Mouse (Mus musculus) ES-Bruce4 (cell line): Measurements from ENCODE around the gene Olfr450. TPM values are rescaled to one million over a fixed set of nuclear protein-coding genes. Genes with fewer than 3 reads are reported as not detected.

ENCODE experiments used
- H3K27ac ChIP-seq: 2 replicates; pipeline ENCODE4 v1.5.1; 2012; ENCODE audit warnings: low read length, inconsistent platforms; ENCODE audit not compliant: insufficient read depth
- H3K27me3 ChIP-seq: 2 replicates; pipeline ENCODE4 v1.6.1; 2012; ENCODE audit warnings: mild to moderate bottlenecking, low read length, inconsistent platforms; ENCODE audit not compliant: control insufficient read depth, poor library complexity, insufficient read depth, severe bottlenecking
- H3K36me3 ChIP-seq: 2 replicates; pipeline ENCODE4 v1.6.1; 2012; ENCODE audit warnings: inconsistent platforms, mild to moderate bottlenecking, low read length, moderate library complexity; ENCODE audit not compliant: control insufficient read depth, poor library complexity, insufficient read depth, severe bottlenecking
- H3K4me1 ChIP-seq: one replicate; pipeline ENCODE4 v1.8.1; 2011; ENCODE audit warnings: low read length; ENCODE audit not compliant: control insufficient read depth, insufficient read depth
- H3K4me3 ChIP-seq: 2 replicates; pipeline ENCODE4 v1.5.1; 2011; ENCODE audit warnings: low read depth, mild to moderate bottlenecking, low read length
- H3K9ac ChIP-seq: 2 replicates; pipeline ENCODE4 v1.6.1; 2012; ENCODE audit warnings: low read depth, mild to moderate bottlenecking, inconsistent platforms; ENCODE audit not compliant: poor library complexity, severe bottlenecking
- H3K9me3 ChIP-seq: replicated peaks from 2 replicates; pipeline ENCODE4 v1.6.1; 2012; ENCODE audit warnings: mild to moderate bottlenecking, low read length, inconsistent platforms; ENCODE audit not compliant: control insufficient read depth, poor library complexity, insufficient read depth, severe bottlenecking
- CTCF ChIP-seq: IDR thresholded peaks from one replicate; pipeline ENCODE4 v1.8.1; 2011; ENCODE audit warnings: low read depth, low read length
- EP300 ChIP-seq: IDR thresholded peaks from 2 replicates; pipeline ENCODE4 v1.6.1; 2011; ENCODE audit warnings: low read depth, low read length; ENCODE audit not compliant: insufficient read depth
- POLR2A ChIP-seq: IDR thresholded peaks from one replicate; pipeline ENCODE4 v1.8.1; 2011; ENCODE audit warnings: low read length; ENCODE audit not compliant: insufficient read depth
- polyA plus RNA-seq: library from polyadenylated mRNA; stranded (reverse); fragments of >200 nt; gene quantifications from 2 replicates; pipeline ENCODE4 v1.2.4, GENCODE M21; 2011; ENCODE audit warnings: low read depth; ENCODE audit not compliant: missing spikeins, insufficient read depth, insufficient read length

The Olfr450 gene
- not detected in 2 replicates for polyA plus RNA-seq

DNA sequence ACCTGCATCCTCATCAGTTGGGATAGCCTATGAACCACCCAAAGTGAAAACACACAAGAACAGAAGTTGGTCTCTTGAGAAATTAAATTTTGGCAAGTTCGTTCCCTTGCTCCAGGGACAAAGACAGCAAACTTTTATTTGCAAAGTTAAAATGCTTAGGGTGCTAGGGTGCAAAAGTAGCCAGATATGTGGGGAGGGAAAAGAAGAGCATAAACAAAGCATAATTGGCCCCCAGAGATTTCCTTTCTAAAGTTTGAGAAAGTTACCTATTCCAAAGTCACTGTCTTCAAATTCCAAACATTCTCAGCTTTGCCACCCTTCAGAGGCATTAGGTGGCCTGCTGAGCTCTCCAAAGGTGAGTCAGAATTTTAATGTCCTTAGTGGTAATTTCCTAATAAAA is at the start of gene Olfr450:
TSS of gene Olfr450 (plus strand) at position 301 of the 400 bp plus-strand sequence.
- Histone ChIP-seq H3K27ac (no peak within 1 kb of the TSS), H3K27me3 (no peaks in the 10 kb centered on the region), H3K4me1 (no peaks in the 10 kb centered on the region), H3K9me3 (no peaks in the 10 kb centered on the region), H3K4me3 (no peak within 1 kb of the TSS), H3K36me3 (no peaks in the 10 kb centered on the region), H3K9ac (no peak within 1 kb of the TSS)
- TF ChIP-seq POLR2A = no peak
- no peak for TF ChIP-seq CTCF
- TF ChIP-seq EP300 = no peak

GRCm38 (mm10) chr6:42777066-42777465 is 34.7 kb upstream of the Olfr450 start:
- H3K4me3 ChIP-seq = no peak overlapping the region
- no peaks in the 10 kb centered on the region for H3K9me3 ChIP-seq
- no peak for TF ChIP-seq EP300
- TF ChIP-seq CTCF = no peak
- TF ChIP-seq POLR2A = no peak

GRCm38 (mm10) chr6:42784793-42785192 is 26.9 kb upstream of the Olfr450 start, which contains the start of gene Olfr452:
Olfr452 (plus strand) TSS chr6:42785093.
- no peaks in the 10 kb centered on the region for H3K36me3 ChIP-seq
- TF ChIP-seq CTCF = no peak
- no peak within 1 kb of the TSS for H3K27ac ChIP-seq
- H3K4me1 ChIP-seq = no peaks in the 10 kb centered on the region
- no peak within 1 kb of the TSS for H3K4me3 ChIP-seq
- no peaks in the 10 kb centered on the region for H3K9me3 ChIP-seq
- H3K9ac ChIP-seq = no peak within 1 kb of the TSS
- H3K27me3 ChIP-seq = no peaks in the 10 kb centered on the region; the same call in 1 of the 2 replicates

More at GRCm38 (mm10) chr6:42777066-42777465, 34.7 kb upstream of the Olfr450 start:
- no peaks in the 10 kb centered on the region for H3K36me3 ChIP-seq
- H3K4me1 ChIP-seq = no peaks in the 10 kb centered on the region
- H3K27ac ChIP-seq = no peak overlapping the region
- no peak overlapping the region for H3K9ac ChIP-seq
- no peaks in the 10 kb centered on the region for H3K27me3 ChIP-seq

DNA sequence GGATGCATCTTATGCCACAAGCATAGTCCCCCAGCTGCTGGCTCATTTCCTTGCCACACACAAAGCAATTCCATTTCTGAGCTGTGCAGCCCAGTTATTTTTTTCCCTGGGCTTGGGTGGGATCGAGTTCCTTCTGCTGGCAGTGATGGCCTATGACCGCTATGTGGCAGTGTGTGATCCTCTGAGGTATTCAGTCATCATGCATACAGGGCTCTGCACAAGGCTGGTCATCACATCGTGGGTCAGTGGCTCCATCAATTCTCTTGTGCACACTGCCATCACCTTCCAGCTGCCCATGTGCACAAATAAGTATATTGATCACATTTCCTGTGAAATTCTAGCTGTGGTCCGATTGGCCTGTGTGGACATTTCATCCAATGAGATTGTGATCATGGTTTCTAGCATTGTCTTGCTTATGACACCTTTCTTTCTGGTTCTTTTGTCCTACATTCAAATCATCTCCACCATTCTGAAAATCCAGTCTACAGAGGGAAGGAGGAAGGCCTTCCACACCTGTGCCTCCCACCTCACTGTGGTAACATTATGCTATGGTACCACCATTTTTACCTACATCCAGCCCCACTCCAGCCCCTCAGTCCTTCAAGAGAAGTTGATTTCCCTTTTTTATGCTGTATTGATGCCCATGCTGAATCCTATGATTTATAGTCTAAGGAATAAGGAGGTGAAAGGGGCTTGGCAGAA is 21.3 kb upstream of the Olfr450 start:
- H3K4me3 ChIP-seq = no peak overlapping the region

DNA sequence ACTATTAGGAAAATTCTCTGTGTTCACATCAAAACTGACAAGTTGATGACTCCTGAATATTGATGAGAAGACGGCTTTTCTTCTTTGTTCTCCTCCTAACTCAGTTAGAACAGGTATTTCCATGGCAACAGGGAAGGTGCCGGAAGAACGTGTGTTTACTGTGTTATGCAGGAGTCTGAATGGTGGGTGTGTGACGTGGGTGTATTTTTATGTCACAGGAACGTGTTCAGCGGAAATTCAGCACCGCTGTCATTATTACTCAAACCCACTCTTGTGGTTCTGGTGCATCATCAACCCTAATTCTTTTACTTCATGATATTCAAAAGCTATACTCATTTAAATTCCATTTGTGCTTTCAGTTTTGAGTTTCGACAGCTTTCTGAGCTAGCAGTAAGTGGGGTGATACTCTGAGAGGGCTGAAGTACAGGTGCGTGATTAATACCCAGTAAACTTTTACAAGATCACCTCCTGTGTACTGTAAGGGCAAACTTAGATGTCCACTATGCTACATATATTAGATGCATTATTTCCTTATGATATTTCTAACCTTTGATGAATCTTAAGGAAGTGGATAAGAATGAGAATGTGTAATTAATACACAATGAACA is 20.7 kb upstream of the Olfr450 start:
- H3K36me3 ChIP-seq = no peaks in the 10 kb centered on the region

More for the DNA sequence above, 21.3 kb upstream of the Olfr450 start:
- H3K4me1 ChIP-seq = no peaks in the 10 kb centered on the region
- no peaks in the 10 kb centered on the region for H3K36me3 ChIP-seq
- H3K27ac ChIP-seq = no peak overlapping the region
- TF ChIP-seq CTCF = peak; percentile 33
- TF ChIP-seq POLR2A = no peak
- no peak for TF ChIP-seq EP300
- no peaks in the 10 kb centered on the region for H3K27me3 ChIP-seq
- H3K9ac ChIP-seq = no peak overlapping the region
- no peaks in the 10 kb centered on the region for H3K9me3 ChIP-seq

GRCm38 (mm10) chr6:42794982-42795381 is 16.8 kb upstream of the Olfr450 start:
- Histone ChIP-seq H3K4me1 (no peaks in the 10 kb centered on the region), H3K9me3 (no peaks in the 10 kb centered on the region), H3K4me3 (no peak overlapping the region), H3K27me3 (no peaks in the 10 kb centered on the region), H3K36me3 (no peaks in the 10 kb centered on the region), H3K9ac (no peak overlapping the region), H3K27ac (no peak overlapping the region)
- no peak for TF ChIP-seq POLR2A
- TF ChIP-seq EP300 = no peak
- no peak for TF ChIP-seq CTCF

More for the DNA sequence above, 20.7 kb upstream of the Olfr450 start:
- H3K9ac ChIP-seq = no peak overlapping the region
- no peak overlapping the region for H3K27ac ChIP-seq
- no peaks in the 10 kb centered on the region for H3K4me1 ChIP-seq
- TF ChIP-seq POLR2A (no peak), CTCF (no peak), EP300 (no peak)
- no peak overlapping the region for H3K4me3 ChIP-seq
- no peaks in the 10 kb centered on the region for H3K9me3 ChIP-seq
- no peaks in the 10 kb centered on the region for H3K27me3 ChIP-seq
